Mouse (Mus musculus) thymus, postnatal 4 days (tissue): ENCODE results near the gene Igfbp2.

Experiments used
- DNase-seq: peaks from one replicate; pipeline ENCODE4 v3.0.0; 2021

The Igfbp2 gene

DNA sequence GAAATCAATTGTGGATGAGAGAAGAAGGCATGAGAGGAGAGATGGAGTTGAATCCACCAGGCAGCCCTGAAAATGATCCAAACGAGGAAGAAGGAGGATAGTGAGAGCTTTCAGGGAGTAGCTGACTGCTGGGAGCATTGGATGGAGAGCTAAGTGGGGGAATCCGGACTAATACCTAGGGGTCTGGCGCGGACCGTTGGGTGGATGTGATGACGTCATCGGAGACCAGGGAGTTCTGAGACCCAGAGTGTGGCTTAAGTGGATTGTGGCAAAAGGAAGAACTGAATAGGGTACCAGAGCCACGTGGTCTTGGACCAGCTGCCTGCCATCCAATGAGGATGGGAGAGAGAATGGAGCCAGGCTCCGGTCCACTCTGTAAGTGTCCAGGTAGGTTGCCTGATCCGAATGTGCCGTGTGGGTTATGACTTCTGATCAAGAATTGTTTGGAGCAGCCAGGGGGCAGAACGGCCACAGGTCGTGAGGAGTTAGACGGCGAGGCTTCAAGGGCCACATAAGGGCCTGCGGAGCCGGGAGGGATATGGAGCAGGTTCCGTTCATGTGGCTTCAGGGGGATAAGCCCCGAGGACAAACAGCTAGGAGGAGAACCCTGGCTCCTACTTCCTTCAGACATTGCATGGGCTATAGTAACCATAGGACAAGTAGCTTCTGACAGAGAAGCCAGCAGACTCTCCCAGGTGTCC, 32.1 kb downstream of the Igfbp2 start:
- DNase-seq: no peak

GRCm38 (mm10) chr1:72857142-72857541, 32.8 kb downstream of the Igfbp2 start:
- no peak for DNase-seq

- no peak for DNase-seq
Observed at GRCm38 (mm10) chr1:72857631-72858030, 33.3 kb downstream of the Igfbp2 start.

DNA sequence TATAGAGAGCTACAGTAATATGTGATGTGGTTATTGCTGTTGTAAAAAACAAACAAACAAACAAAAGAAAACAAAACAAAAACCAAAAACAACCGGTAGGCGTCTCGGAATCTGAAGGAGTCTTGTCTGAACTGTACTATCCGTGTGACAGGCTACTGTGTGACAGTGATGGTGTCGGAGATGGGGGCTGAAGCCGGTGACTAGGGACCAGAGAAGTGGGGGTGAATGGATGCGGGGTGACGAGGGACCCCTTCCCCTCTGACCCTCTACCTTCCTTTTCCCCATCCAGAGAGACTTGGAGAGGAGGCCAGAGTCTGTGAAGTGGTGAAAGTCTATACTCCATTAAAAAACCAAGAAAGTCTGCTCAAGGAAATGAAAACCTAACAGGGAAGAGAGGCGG, 34.0 kb downstream of the Igfbp2 start:
- no peak for DNase-seq

DNA sequence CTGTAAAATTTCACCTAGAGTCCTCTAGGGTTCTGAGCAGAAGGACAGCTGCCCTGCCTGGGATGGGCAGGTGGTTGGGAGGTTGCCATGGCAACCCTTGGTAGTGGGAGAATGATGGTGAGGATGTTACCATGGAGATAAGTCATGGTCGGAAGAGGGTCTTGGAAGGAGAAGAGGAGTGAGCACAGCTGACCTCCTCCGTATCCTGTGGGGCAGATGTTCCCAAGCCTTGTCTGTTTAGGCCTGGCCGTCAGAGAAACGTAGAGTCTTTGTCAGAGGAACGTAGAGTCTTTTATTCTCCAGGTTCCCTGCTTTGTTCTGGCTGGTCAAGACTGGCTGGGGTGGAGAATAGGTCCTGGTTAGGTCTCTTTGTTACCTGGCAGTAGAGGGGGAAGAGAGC, 34.6 kb downstream of the Igfbp2 start:
- DNase-seq: no peak

DNA sequence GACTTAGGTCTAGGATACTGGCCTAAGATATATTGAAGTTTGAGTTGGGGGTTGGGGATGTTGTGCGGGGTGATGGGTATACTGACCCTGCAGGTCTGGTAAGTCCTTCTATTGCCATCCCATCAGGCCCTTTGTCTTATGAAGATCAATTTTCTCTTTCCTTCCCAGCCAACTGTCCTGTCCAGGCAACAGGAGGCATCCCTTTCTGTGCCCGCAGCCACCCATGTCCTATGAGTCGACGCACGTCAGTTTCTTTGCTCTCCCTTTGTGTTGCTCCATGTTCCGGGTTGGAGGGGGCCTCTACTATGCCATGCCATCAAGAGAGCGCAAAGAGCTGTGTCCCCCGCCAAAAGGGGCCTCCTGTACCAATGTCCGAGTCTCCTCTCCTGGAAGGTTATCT, 35.7 kb downstream of the Igfbp2 start:
- DNase-seq: no peak

- no peak for DNase-seq
Observed at GRCm38 (mm10) chr1:72860502-72860901, 36.2 kb downstream of the Igfbp2 start.

GRCm38 (mm10) chr1:72861702-72862101, 37.4 kb downstream of the Igfbp2 start:
- no peak for DNase-seq

DNA sequence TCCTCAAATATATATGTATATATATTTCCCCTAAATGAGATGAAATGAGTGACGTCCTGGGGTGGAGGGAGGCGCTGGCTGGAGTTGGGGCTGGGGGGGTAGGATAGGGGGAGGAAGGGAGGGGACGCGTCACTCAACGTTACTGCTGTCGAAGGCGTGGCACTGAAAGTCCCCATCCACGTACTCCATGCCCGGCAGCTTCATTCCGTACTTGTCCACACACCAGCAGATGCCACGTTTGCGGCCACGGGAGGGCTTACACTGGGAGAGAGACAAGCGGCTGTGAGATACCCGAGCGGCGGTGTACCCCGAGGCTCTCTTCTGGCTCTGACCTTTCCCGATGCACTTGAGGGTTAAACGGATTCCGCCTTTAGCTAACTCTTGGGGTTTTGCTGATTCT, 37.9 kb downstream of the Igfbp2 start:
- DNase-seq: no peak

- DNase-seq: no peak
Observed at GRCm38 (mm10) chr1:72863692-72864091, 39.4 kb downstream of the Igfbp2 start.

- no peak for DNase-seq
Observed at GRCm38 (mm10) chr1:72864272-72864671, 40.0 kb downstream of the Igfbp2 start.

DNA sequence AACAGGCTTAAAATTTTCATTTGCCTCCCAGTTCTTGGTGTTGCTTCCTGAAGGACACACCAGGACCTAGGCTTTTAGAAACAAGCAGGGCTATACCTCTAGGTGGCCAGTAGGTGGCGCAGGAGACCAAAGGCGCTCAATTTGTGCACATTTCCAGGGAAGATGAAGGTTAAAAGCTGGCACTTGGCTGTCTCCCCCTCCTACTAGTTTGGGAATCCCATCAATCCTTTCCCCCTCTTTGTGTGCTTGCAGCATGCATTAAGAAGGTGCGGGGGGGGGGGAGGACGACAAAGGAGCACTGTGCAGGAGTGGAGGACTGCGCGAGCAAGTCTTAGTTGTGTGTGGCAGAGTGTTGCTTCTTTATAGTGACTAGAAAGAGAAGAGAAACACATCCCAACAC, 41.6 kb downstream of the Igfbp2 start:
- peak; percentile 77 for DNase-seq

- no peak for DNase-seq
Observed at GRCm38 (mm10) chr1:72866417-72866816, 42.1 kb downstream of the Igfbp2 start.

DNA sequence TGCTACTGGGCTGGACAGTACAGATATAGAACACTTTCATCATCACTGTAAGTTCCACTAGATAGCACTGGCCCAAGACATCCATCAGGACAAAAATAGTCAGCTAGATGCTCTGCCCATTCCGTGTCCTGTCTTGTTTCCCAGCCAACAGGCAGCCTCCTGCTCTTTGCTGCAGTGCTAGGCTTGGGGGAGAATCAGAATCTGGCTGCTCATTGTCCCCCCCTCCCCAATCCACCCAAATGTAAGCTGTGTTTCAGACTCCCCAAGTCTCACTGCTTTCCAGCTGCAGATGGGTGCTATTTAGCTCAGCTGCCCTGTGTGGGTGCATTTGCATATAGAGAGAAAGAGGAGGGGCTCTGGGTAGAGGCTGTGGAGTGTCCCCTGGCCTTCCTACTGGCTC, 43.0 kb downstream of the Igfbp2 start:
- DNase-seq: no peak

DNA sequence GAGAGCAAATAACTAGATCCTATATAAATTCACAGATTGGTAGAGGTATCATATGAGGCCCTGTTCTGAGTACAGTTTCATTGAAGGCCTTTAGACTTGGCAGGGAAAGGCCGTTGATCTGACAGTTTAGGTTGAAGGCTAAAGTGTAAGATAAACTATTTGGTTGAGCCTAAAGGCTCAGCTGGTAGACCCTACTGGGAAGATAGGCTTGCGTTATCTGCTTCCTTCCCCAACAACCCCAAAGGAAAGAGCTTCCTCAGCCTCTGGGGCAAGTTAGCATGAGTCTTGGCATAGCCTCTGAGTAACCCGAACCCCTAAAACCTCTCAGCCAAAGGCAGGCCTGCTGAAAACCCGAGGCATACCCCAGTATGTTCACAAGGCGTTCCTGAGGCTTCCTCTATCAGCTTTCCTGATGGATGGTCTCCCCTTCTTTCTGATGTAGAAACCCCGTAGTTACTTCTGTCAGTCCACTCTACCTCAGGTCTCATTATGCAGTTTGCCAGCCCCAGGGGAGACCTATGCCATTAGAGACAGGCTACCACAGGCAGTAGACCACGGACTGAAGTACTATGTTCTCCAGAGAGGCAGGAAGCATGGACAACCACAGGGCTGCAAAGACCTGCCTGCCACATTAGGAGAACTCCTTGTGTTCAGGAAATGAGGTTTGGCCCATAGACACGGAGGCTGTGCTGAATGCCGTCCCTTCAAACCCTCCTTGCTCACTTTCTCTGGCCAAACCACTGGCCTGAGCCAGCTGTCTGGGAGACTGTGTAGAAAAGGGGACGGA, 44.3 kb downstream of the Igfbp2 start:
- DNase-seq: no peak

- DNase-seq: no peak
Observed at GRCm38 (mm10) chr1:72869275-72869674, 45.0 kb downstream of the Igfbp2 start.

- DNase-seq: peak; percentile 68
Observed at GRCm38 (mm10) chr1:72869681-72870614, 45.6 kb downstream of the Igfbp2 start.

DNA sequence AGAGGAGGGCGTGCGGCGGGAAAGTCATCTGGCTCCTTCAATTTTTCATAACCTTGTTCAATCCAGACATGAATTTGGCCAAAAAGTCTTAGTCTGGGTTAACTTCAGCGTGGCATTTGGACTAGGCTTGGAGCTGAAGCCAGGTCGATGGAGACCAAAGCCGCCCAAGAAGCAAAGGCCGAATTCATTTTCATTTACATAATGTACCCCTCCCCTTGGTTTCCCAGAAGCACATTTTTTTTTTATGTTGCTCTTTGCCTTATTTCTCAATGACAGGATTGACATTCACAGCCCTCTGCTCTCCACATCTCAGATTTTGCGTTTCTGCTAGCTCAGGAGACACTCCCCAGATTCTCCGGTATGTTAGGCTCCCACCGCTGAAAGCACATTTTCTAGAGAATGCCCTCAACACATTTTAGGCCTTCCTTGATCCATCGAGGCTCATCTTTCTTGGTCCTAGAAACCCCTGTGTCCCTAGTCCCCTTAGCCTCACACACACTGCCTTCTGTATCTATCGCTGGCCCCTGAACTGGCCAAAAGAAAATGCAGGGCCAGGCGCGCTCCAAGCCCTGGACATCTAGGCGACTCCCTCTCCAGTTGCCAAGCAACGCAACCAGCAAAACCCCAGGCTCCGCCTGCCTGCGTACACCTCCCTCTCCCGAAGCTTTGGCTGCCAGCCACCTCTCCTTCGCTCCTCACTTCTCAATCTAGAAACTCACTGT, 46.5 kb downstream of the Igfbp2 start:
- no peak for DNase-seq

GRCm38 (mm10) chr1:72871337-72871696, 47.0 kb downstream of the Igfbp2 start:
- no peak for DNase-seq

DNA sequence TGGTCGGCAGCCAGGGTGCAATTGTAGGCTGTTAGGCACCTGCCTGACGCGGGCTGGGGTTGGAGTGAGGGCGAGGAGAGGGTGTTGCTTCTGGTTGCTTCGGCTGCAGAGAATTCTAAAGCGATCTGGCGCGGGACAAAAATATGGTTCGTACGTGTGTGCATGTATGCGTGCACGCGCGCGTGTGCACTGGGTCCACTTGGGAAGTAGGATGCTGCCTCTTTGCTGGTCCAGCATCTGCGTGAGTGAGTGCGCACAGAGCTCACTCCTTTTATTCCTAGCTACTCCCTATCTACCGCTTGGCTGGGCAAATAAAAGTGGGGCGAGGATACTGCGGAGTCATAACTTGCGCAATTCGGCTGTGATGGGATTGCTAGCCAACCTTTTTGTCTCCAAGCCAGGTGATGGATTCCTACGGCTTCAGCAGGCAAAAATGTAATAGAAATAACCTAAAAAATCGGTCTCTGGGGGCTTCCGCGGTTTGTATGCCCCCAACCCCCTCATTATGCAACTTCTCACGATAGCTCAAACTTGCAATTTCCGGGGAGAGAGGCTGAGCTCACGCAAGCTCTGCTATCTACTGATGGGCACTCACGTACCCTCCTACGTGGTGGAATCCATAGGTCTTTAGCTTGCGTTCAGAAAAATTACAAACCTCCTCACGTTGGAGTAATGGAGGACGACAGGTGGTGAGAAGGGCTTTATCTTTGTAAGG, 47.6 kb downstream of the Igfbp2 start:
- DNase-seq: no peak

- peak; percentile 78 for DNase-seq
Observed at GRCm38 (mm10) chr1:72872521-72872920, 48.2 kb downstream of the Igfbp2 start.

GRCm38 (mm10) chr1:72873078-72873477, 48.8 kb downstream of the Igfbp2 start:
- no peak for DNase-seq
